Mouse (Mus musculus): ENCODE results near the gene Gm17359.
"Not testable (repeated sequence)": the region's sequence is repeated elsewhere in the genome, so short reads cannot be mapped to it uniquely, and the experiment has no call there.

Gm17359 gene

DNA sequence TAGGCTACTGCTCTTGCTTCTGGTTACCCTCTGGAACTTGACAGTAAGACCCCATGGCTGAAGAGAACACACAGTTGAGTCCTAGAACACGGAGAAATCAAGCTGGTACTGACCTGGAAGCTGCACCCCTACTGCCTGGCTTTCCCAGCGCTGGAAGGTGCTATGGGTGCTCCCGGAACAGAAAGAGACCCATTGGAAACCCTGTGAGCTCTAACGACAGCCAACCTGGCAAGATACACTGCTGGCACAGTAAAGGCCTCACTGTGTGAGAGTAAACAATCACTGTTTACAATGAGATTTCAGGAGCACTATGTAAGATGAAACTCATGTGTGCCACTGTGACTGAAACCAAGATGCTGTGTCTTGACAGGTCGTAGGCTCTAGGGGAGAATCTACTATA, 78.6 kb downstream of the Gm17359 start:
- DNase-seq (ENCODE audit: low spot score in 2 of 2), result no peak

- DNase-seq (ENCODE audit: low spot score in 2 of 2), result no peak
Observed at GRCm38 (mm10) chr3:79415929-79416328, 79.5 kb downstream of the Gm17359 start.

DNA sequence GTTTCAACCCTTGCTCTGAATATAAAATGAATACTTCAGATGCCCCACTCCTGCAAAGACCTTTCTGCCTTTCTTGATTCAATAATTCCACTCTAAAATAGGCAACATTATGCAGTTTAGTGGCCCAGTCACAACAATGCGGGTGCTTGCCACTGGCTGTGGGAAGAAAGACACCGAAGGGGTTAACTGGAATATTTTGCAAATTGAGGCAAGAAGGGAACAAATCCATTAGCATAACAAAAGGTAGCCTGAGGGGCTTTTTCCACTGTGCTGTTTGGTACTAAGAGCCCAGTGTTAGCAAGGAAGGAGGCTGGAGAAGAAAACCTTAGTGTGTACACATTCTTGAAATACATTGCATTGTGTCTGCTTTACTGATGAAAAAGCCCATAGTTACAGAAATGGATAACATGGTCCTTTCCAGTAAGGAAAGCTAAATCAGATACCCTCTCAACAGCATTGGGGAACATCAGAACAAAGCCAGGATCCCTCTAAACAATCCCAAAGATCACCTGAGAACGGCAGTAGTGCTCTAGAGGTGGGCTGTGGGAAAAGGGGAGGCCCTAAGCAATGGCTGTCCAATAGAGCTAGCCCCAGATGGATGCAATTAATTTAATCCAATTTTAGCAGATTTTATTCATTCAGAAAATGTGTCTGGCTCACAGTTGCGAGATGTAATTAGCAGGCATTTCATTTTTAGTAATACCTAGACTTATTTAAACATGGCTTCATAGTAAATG, 80.7 kb downstream of the Gm17359 start:
- no peak for DNase-seq (ENCODE audit: low spot score in 2 of 2)

GRCm38 (mm10) chr3:79418921-79419320, 82.5 kb downstream of the Gm17359 start:
- no peak for DNase-seq (ENCODE audit: low spot score in 2 of 2)

DNA sequence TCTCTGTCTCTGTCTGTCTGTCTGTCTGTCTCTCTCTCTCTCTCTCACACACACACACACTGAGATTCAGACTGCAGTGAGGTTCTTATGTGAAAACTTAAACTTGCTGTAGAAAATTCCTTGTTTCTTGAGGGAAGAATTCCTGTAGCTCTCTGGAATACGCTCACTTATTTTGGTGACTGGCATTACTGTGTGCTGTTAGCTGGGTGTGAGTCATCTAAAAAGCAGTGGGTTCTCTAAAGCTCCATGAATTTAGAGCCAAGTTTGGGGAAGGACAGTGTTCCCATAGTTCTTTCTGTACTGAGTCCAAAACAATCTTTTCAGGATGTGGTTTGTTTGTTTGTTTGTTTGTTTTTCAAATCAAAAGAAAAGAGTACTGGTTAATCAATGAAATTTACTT, 89.0 kb downstream of the Gm17359 start:
- DNase-seq (ENCODE audit: low spot score in 2 of 2), result no peak

DNA sequence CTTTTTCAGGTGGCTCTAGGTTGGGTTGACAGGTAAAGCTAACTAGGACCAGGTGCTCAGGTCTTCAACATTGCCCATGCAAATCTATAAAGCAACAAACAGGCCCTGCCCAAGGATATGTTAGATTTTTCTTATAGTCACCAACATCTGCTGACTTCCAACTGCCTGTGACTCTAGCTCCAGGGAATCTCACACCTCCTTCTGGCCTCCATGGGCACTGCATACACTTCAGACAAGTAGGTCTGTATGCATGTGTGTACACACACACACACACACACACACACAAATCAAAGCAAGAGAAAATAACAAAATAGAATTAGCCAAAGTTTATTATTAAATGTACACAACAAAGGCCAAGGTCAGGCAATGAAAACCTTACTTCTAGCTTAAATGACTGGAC, 97.1 kb downstream of the Gm17359 start:
- DNase-seq (ENCODE audit: low spot score in 2 of 2), result no peak

DNA sequence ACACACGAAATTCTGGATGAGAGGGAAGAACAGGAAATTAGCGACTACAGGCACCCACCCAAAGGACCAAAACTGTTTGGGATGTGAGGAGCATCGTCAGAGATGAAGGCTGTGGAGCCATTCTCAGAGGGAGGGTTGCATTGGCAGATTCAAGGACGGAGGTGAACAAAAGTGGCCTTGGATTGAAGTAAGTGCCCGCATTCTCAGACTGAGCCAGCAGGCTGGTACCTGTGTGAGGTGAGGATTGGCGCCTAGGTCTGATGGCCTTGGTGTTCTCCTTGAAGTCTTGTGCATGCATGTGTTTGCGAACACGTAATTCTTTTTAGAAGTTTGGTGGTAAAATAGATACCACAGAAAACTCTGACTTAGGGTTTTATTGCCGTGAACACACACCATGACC, 98.0 kb downstream of the Gm17359 start:
- DNase-seq (ENCODE audit: low spot score in 2 of 2), result no peak

DNA sequence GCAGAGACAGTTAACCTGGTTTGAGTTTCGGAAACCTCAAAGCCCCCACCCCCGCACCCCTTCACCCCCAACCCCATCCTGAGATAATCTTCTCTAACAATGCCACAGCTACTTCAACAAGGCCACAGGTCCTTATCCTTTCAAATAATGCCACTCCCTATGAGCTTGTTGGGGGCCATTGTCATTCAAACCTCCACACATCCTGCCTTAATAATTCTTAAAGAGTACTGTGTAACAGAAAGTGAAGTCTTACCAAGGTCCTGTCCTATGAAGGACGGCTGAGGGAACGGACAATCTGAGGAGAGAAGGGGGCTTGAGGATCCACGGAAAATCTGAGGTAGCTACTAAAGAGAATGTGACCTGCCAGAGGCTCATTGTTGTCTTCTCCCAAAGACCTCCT, 98.5 kb downstream of the Gm17359 start:
- DNase-seq (ENCODE audit: low spot score in 2 of 2), result no peak

DNA sequence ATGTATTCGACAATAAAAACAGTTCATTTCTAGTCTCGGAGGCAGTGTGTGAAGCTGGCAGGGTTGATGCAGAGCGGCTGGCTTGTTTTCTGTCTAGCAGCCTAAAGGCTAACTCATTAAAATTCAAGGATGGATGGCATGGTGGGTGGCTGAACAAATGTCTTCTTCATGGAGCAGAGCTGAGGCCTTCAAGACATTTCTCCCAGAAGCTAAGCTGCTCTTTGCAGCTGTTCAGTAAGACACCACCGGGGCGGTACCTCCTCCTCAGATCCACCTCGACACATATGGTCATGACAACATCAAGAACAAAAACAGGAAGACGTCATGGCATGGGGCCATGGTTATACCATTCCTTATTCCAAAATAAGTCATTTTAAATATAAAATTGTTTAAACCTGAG, 99.7 kb downstream of the Gm17359 start:
- no peak for DNase-seq (ENCODE audit: low spot score in 2 of 2)

DNA sequence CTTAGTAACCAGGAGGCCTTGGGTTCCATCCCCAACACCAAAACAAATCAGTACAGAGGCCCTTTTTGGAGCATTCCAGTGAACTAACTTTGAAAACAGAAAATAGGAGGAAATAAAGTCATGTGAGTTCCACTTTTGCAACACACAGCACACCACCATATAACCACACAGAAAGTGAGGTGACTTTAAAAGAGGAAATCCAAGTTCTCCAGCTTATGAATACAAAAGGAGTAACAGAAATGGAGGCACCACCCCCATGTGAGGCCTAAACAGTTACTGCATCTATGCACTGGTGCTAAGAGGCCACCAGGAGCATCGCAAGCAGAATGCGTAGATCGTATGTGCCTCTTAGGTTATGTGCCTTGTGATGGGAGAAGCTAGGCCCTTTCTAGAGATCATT, 101.8 kb downstream of the Gm17359 start:
- no peak for DNase-seq (ENCODE audit: low spot score in 2 of 2)

DNA sequence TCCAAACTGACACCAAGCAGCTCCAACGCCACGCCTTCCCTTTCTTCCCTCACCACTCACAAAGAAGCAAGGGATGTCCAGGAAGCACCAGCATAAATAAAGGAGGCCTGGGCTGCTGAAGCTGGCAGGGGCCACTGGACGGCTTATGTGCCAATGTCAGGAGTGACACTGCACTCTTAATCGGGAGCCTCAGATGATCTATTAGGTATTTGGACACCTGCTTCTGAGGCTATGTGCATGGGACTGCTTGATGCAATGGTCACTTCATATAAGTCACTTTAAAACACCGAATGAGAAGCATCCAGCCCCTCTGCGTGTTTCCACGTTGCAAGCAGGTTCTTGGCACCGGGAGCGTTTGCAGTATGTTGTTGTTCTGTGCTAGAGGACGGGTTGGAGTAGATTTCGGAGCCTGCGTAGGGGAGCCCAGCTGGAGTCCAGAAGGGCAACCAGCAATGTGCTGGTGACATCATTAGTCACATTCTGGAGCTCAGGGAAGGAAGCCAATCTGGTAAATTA, 104.6 kb downstream of the Gm17359 start:
- no peak for DNase-seq (ENCODE audit: low spot score in 2 of 2)

GRCm38 (mm10) chr3:79443850-79444249, 107.4 kb downstream of the Gm17359 start:
- no peak for DNase-seq (ENCODE audit: low spot score in 2 of 2)

DNA sequence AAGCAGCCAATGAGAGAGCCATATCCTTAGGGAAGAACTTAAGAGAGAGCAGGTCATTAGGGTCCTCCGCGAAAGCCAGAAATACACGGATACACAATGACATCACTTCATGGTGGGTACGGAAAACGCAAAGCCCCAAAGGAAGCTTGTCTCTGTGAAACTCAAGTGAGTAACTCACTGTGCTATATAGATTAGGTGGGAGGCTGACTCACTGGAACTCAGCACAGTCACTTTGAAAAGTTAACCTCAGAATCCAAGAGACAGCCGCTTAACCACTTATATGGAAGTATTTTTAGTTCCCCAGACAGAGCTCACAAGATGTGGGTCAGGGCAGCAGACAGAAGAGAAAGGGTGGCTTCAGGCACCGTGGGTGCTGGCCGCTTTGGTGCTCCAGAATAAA, 108.6 kb downstream of the Gm17359 start:
- DNase-seq (ENCODE audit: low spot score in 2 of 2), result no peak

- DNase-seq (ENCODE audit: low spot score in 2 of 2), result no peak
Observed at GRCm38 (mm10) chr3:79446124-79446523, 109.7 kb downstream of the Gm17359 start.

- not testable (repeated sequence) for DNase-seq (ENCODE audit: low spot score in 2 of 2)
Observed at GRCm38 (mm10) chr3:79446648-79447047, 110.2 kb downstream of the Gm17359 start.

- DNase-seq (ENCODE audit: low spot score in 2 of 2), result no peak
Observed at GRCm38 (mm10) chr3:79448421-79448820, 112.0 kb downstream of the Gm17359 start.

- DNase-seq (ENCODE audit: low spot score in 2 of 2), result no peak
Observed at GRCm38 (mm10) chr3:79449361-79449760, 112.9 kb downstream of the Gm17359 start.

DNA sequence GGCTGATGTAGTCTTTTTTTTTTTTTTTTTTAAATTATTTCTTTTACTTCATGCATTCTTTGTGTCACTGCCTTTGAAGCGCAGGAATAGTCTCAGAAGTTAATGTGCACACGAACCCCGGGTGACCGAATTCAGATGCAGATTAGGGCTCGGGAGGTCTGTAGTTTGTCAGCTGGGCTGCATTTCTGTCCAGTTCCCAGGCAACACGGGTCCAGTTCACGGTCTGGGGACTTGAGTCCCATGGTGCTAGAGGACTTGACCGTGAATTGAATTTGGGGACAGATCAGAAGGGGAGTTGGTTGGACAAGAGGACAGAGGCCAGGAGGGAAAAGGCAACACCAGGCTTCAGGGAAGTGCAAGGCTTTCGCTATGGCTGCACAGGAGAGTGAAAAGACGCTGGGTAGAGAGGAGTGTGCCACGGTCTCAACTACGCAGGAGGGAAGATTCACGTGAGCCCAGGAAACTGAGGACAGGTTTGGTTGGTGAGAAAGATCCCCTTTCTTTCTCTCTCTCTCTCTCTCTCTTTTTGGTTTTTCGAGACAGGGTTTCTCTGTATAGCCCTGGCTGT, 116.3 kb downstream of the Gm17359 start:
- no peak for DNase-seq (ENCODE audit: low spot score in 2 of 2)

GRCm38 (mm10) chr3:79455761-79456160, 119.3 kb downstream of the Gm17359 start:
- no peak for DNase-seq (ENCODE audit: low spot score in 2 of 2)

GRCm38 (mm10) chr3:79458651-79459275, 122.3 kb downstream of the Gm17359 start:
- no peak for DNase-seq (ENCODE audit: low spot score in 2 of 2)

- DNase-seq (ENCODE audit: low spot score in 2 of 2), result no peak
Observed at GRCm38 (mm10) chr3:79469440-79469839, 133.0 kb downstream of the Gm17359 start.

- no peak for DNase-seq (ENCODE audit: low spot score in 2 of 2)
Observed at GRCm38 (mm10) chr3:79472362-79472761, 135.9 kb downstream of the Gm17359 start.

DNA sequence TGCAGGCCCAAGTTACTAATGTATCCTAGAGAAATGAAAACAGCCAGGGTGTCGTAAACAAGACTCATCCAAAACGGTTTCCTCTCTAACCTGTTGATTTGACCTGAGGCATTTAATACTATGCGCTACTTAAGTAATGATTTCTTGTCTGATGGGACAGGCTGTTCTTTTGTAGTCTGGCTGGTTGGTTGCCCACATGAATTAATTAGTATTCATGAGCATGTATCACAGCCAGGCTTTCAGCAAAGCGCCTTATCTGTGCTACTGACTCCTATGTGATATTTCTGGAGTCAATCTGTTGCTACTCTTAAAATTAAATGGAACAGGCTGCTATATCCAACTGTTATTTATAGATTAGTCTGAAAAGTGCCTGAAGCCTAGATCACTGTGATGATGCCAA, 138.4 kb downstream of the Gm17359 start:
- no peak for DNase-seq (ENCODE audit: low spot score in 2 of 2)
